Mouse (Mus musculus) CH12.LX (cell line): ENCODE measurements around the gene Pcdh15. TPM values are rescaled to one million over a fixed set of nuclear protein-coding genes. Genes with fewer than 3 reads are reported as not detected.

Experiments used
- DNase-seq: peaks from one replicate; pipeline ENCODE4 v3.0.0-alpha.2; 2013; ENCODE audit errors: extremely low read depth
- H3K27ac ChIP-seq: 2 replicates; pipeline ENCODE4 v1.5.1; 2012; ENCODE audit warnings: low read depth, mild to moderate bottlenecking, control low read depth, moderate library complexity; ENCODE audit not compliant: insufficient read depth
- H3K27me3 ChIP-seq: replicated peaks from 2 replicates; pipeline ENCODE3; 2012; ENCODE audit warnings: inconsistent platforms
- H3K36me3 ChIP-seq, 2 experiments: replicated peaks in 1 of 2; 2 replicates each; pipeline versions ENCODE3 to v1.6.1; 2012; ENCODE audit warnings: inconsistent platforms in 1 of 2, low read length in 1 of 2, mild to moderate bottlenecking in 1 of 2, mixed read lengths in 1 of 2, moderate library complexity in 1 of 2; ENCODE audit not compliant: control insufficient read depth in 1 of 2, insufficient read depth in 1 of 2
- H3K4me1 ChIP-seq, 2 experiments: 2 replicates each; pipeline ENCODE4 v1.6.1; 2012; ENCODE audit warnings: inconsistent platforms in 1 of 2, moderate library complexity in 1 of 2; ENCODE audit not compliant: insufficient read depth in 2 of 2, control insufficient read depth in 1 of 2
- H3K4me2 ChIP-seq: 2 replicates; pipeline ENCODE4 v1.6.1; 2012; ENCODE audit warnings: low read depth, mild to moderate bottlenecking, control low read depth; ENCODE audit not compliant: poor library complexity, insufficient read depth, severe bottlenecking
- H3K4me3 ChIP-seq, 3 experiments: fragments of 150-350 bp in 1 of 3; sonication (generic) in 1 of 3; replicated peaks in 1 of 3; 2 replicates each; pipeline versions ENCODE3 to v1.5.1; 2011 to 2012; ENCODE audit warnings: low read depth in 2 of 3, low read length in 2 of 3, mild to moderate bottlenecking in 2 of 3, moderate library complexity in 2 of 3, control low read depth in 1 of 3, improper control_type of control experiment in 1 of 3, inconsistent platforms in 1 of 3, mixed read lengths in 1 of 3; ENCODE audit not compliant: poor library complexity in 1 of 3
- H3K79me2 ChIP-seq: replicated peaks from 2 replicates; pipeline ENCODE4 v1.6.1; 2012; ENCODE audit warnings: mild to moderate bottlenecking, moderate library complexity; ENCODE audit not compliant: control insufficient read depth, poor library complexity, insufficient read depth, severe bottlenecking; ENCODE audit errors: extremely low read depth
- H3K9ac ChIP-seq: 2 replicates; pipeline ENCODE4 v1.6.1; 2012; ENCODE audit warnings: low read depth, mild to moderate bottlenecking, control low read depth, moderate library complexity; ENCODE audit not compliant: insufficient read depth
- H3K9me3 ChIP-seq: replicated peaks from 2 replicates; pipeline ENCODE3; 2012; ENCODE audit warnings: low read length, inconsistent platforms, mixed read lengths
- BHLHE40 ChIP-seq: IDR thresholded peaks from 2 replicates; pipeline ENCODE4 v1.6.1; 2011; ENCODE audit warnings: mild to moderate bottlenecking, low read depth, low read length, improper control_type of control experiment
- CHD1 ChIP-seq: IDR thresholded peaks from 2 replicates; pipeline ENCODE4 v1.6.1; 2012; ENCODE audit warnings: low read depth, low read length, improper control_type of control experiment, inconsistent platforms
- ETS1 ChIP-seq: conservative IDR thresholded peaks from 2 replicates; pipeline ENCODE4 v1.6.1; 2012; ENCODE audit warnings: low read depth, mild to moderate bottlenecking, inconsistent platforms, low read length, improper control_type of control experiment, moderate library complexity
- GABPA ChIP-seq: IDR thresholded peaks from 2 replicates; pipeline ENCODE4 v1.6.1; 2012; ENCODE audit warnings: low read depth, low read length, improper control_type of control experiment, inconsistent platforms; ENCODE audit not compliant: insufficient replicate concordance
- IRF4 ChIP-seq: IDR thresholded peaks from 2 replicates; pipeline ENCODE4 v1.6.1; 2014; ENCODE audit warnings: low read depth, mild to moderate bottlenecking, inconsistent platforms, low read length, improper control_type of control experiment
- JUND ChIP-seq: conservative IDR thresholded peaks from 2 replicates; pipeline ENCODE4 v1.6.1; 2011; ENCODE audit warnings: low read depth, low read length, improper control_type of control experiment
- MAZ ChIP-seq: IDR thresholded peaks from 2 replicates; pipeline ENCODE4 v1.6.1; 2012; ENCODE audit warnings: low read depth, mild to moderate bottlenecking, inconsistent platforms, low read length, improper control_type of control experiment, moderate library complexity
- MEF2A ChIP-seq: IDR thresholded peaks from 2 replicates; pipeline ENCODE4 v1.6.1; 2014; ENCODE audit warnings: low read depth, mild to moderate bottlenecking, inconsistent platforms, low read length, improper control_type of control experiment, borderline replicate concordance
- MXI1 ChIP-seq: IDR thresholded peaks from 2 replicates; pipeline ENCODE4 v1.6.1; 2011; ENCODE audit warnings: mild to moderate bottlenecking, low read depth, low read length, improper control_type of control experiment
- NRF1 ChIP-seq: IDR thresholded peaks from 2 replicates; pipeline ENCODE4 v1.6.1; 2014; ENCODE audit warnings: low read depth, mild to moderate bottlenecking, inconsistent platforms, low read length, improper control_type of control experiment, moderate library complexity
- PAX5 ChIP-seq: IDR thresholded peaks from 2 replicates; pipeline ENCODE4 v1.6.1; 2012; ENCODE audit warnings: low read length, inconsistent platforms, mixed read lengths
- SMC3 ChIP-seq: IDR thresholded peaks from 2 replicates; pipeline ENCODE4 v1.6.1; 2011; ENCODE audit warnings: low read depth, low read length, improper control_type of control experiment
- TBP ChIP-seq: conservative IDR thresholded peaks from 2 replicates; pipeline ENCODE4 v1.6.1; 2011; ENCODE audit warnings: low read depth, low read length, improper control_type of control experiment
- USF1 ChIP-seq: IDR thresholded peaks from 2 replicates; pipeline ENCODE4 v1.6.1; 2014; ENCODE audit warnings: low read depth, mild to moderate bottlenecking, inconsistent platforms, low read length, improper control_type of control experiment
- ZKSCAN1 ChIP-seq: IDR thresholded peaks from 2 replicates; pipeline ENCODE4 v1.6.1; 2012; ENCODE audit warnings: low read depth, inconsistent platforms, low read length, improper control_type of control experiment, borderline replicate concordance
- ZNF384 ChIP-seq: IDR thresholded peaks from 2 replicates; pipeline ENCODE4 v1.6.1; 2012; ENCODE audit warnings: low read depth, low read length, improper control_type of control experiment, inconsistent platforms
- dilution Hi-C: fragments of 300-500 bp; cut with MboI; formaldehyde crosslinking; loops from 2 replicates; pipeline ENCODE4 v1.14.3; 2020; ENCODE audit warnings: low sequenced_read_pairs; ENCODE audit not compliant: extremely low pct_unique_long_range_greater_than_20kb, extremely low pct_ligation_motif_present
- in situ Hi-C: fragments of 300-500 bp; cut with MboI; formaldehyde crosslinking; loops from 3 replicates; pipeline ENCODE4 v1.14.3; 2019; ENCODE audit warnings: low sequenced_read_pairs, low pct_ligation_motif_present, low pct_unique_long_range_greater_than_20kb, mixed read lengths
- polyA plus RNA-seq: library from polyadenylated mRNA; unstranded; fragments of >175 nt; gene quantifications from 2 replicates; pipeline ENCODE4 v1.2.1, GENCODE M21; 2012; ENCODE audit warnings: low read depth; ENCODE audit not compliant: insufficient read length
- total RNA-seq, 2 experiments: library from RNA; depleted of rRNA; stranded (reverse); fragments of 300-350 nt in 1 of 2; fragments of >200 nt in 1 of 2; gene quantifications; 2 replicates each; pipeline ENCODE4 v1.2.3; 2012 to 2014

The Pcdh15 gene
- total RNA-seq (2012; rRNA removed) (not detected in 2 replicates), total RNA-seq (2014; rRNA removed) (not detected in 2 replicates), polyA plus RNA-seq (not detected in 2 replicates)

- H3K4me1 ChIP-seq, result no peaks in the 10 kb centered on the region
- no peak within 1 kb of the TSS for H3K27ac ChIP-seq
- peaks cover 66% of the 10 kb centered on the region for H3K9me3 ChIP-seq
- H3K27me3 ChIP-seq, result no peaks in the 10 kb centered on the region
- no peaks in the 10 kb centered on the region for H3K79me2 ChIP-seq
- dilution Hi-C loops, result no loop called here
- no peak within 1 kb of the TSS for H3K4me2 ChIP-seq
- no peaks in the 10 kb centered on the region for H3K36me3 ChIP-seq
- no peak for DNase-seq
- no peak within 1 kb of the TSS for H3K4me3 ChIP-seq
- TF ChIP-seq MEF2A (no peak), IRF4 (no peak), SMC3 (no peak), ZNF384 (no peak), PAX5 (no peak), ZKSCAN1 (no peak), BHLHE40 (no peak), CHD1 (no peak), JUND (no peak)
- H3K9ac ChIP-seq, result no peak within 1 kb of the TSS
- in situ Hi-C loops, result no loop called here
Measured at GRCm38 (mm10) chr10:73098966-73099845, at the start of gene Pcdh15. Gene Pcdh15 (plus strand): TSS chr10:73099342.

- Histone ChIP-seq H3K27ac (no peak overlapping the region), H3K4me3 (no peak overlapping the region), H3K27me3 (no peaks in the 10 kb centered on the region), H3K36me3 (no peaks in the 10 kb centered on the region), H3K9me3 (peaks cover 9% of the 10 kb centered on the region), H3K4me1 (no peaks in the 10 kb centered on the region), H3K79me2 (no peaks in the 10 kb centered on the region), H3K9ac (no peak overlapping the region), H3K4me2 (no peak overlapping the region)
- in situ Hi-C loops, result no loop called here
- dilution Hi-C loops, result no loop called here
- TF ChIP-seq USF1 (no peak), GABPA (no peak), MAZ (no peak), SMC3 (no peak), MXI1 (no peak), NRF1 (no peak), ZKSCAN1 (no peak), TBP (no peak), ETS1 (no peak), JUND (no peak)
- no peak for DNase-seq
Measured at GRCm38 (mm10) chr10:73052074-73052473, 47.1 kb upstream of the Pcdh15 start.
